Mouse (Mus musculus) hindbrain, embryonic 14.5 days (tissue): ENCODE results near the gene Thra. TPM values are rescaled to one million over a fixed set of nuclear protein-coding genes. Genes with fewer than 3 reads are reported as not detected.

ENCODE experiments used
- ATAC-seq: fragments of 200-750 bp; cut with Nextera tagmentation; 2 replicates; pipeline ENCODE4 v1.8.0; 2017; ENCODE audit warnings: moderate number of reproducible peaks, mild to moderate bottlenecking, moderate TSS enrichment, moderate library complexity; ENCODE audit not compliant: low FRiP score
- DNase-seq: peaks from one replicate; pipeline ENCODE4 v3.0.0-alpha.2; 2015; ENCODE audit warnings: low spot score
- H3K27ac ChIP-seq: fragments of 300-500 bp; sonication (generic); 2 replicates; pipeline ENCODE4 v1.5.1; 2014; ENCODE audit warnings: mild to moderate bottlenecking, moderate library complexity
- H3K27me3 ChIP-seq: fragments of 300-500 bp; sonication (generic); 2 replicates; pipeline ENCODE4 v1.6.1; 2014; ENCODE audit warnings: mild to moderate bottlenecking, low read length, mixed read lengths; ENCODE audit not compliant: control insufficient read depth, insufficient read depth
- H3K36me3 ChIP-seq: fragments of 300-500 bp; sonication (generic); replicated peaks from 2 replicates; pipeline ENCODE4 v1.6.1; 2014; ENCODE audit not compliant: control insufficient read depth, insufficient read depth
- H3K4me1 ChIP-seq: fragments of 300-500 bp; sonication (generic); replicated peaks from 2 replicates; pipeline ENCODE4 v1.6.1; 2014; ENCODE audit warnings: antibody characterized with exemption, low read length, mixed read lengths; ENCODE audit not compliant: control insufficient read depth, insufficient read depth
- H3K4me2 ChIP-seq: fragments of 300-500 bp; sonication (generic); replicated peaks from 2 replicates; pipeline ENCODE4 v1.6.1; 2014; ENCODE audit warnings: mild to moderate bottlenecking, moderate library complexity
- H3K4me3 ChIP-seq: fragments of 300-500 bp; sonication (generic); replicated peaks from 2 replicates; pipeline ENCODE4 v1.5.1; 2014; ENCODE audit warnings: mild to moderate bottlenecking, low read length
- H3K9ac ChIP-seq: fragments of 300-500 bp; sonication (generic); 2 replicates; pipeline ENCODE4 v1.6.1; 2014
- H3K9me3 ChIP-seq: fragments of 300-500 bp; sonication (generic); 2 replicates; pipeline ENCODE4 v1.6.1; 2016; ENCODE audit warnings: low read length; ENCODE audit not compliant: control insufficient read depth
- WGBS: fragments of 180-500 bp; shearing (Covaris S2); extraction: QIAGEN DNeasy Blood & Tissue Kit; methylation state at CpG from one replicate; pipeline ENCODE4 v1.1.7; 2014; 5-methylcytosine and 5-hydroxymethylcytosine counted together
- polyA plus RNA-seq: library from polyadenylated mRNA; unstranded; fragments of >200 nt; fragmentation: Nextera tagmentation; extraction: Ambion mirVana; gene quantifications from 2 replicates; pipeline ENCODE4 v1.2.1, GENCODE M21; 2014

The Thra gene
- polyA plus RNA-seq, 1 experiment from 2014 or later, result 165 TPM

GRCm38 (mm10) chr11:98755726-98756380 lies 15.4 kb downstream of the Thra start:
- H3K4me1 ChIP-seq, result peaks cover 29% of the 10 kb centered on the region
- H3K9ac ChIP-seq, result no peak overlapping the region
- ATAC-seq (no peak), DNase-seq (no peak)
- no peak overlapping the region for H3K4me2 ChIP-seq
- H3K27ac ChIP-seq, result no peak overlapping the region
- no peaks in the 10 kb centered on the region for H3K9me3 ChIP-seq
- no peak overlapping the region for H3K4me3 ChIP-seq
- 94% methylated on average over 6 of the region's 6 CpGs for WGBS
- H3K36me3 ChIP-seq, result peaks cover 67% of the 10 kb centered on the region
- H3K27me3 ChIP-seq, result no peaks in the 10 kb centered on the region

GRCm38 (mm10) chr11:98756711-98757110 lies 16.3 kb downstream of the Thra start:
- Histone ChIP-seq H3K27me3 (no peaks in the 10 kb centered on the region), H3K4me1 (peaks cover 20% of the 10 kb centered on the region), H3K9ac (no peak overlapping the region), H3K27ac (no peak overlapping the region), H3K9me3 (no peaks in the 10 kb centered on the region), H3K36me3 (peaks cover 76% of the 10 kb centered on the region), H3K4me2 (no peak overlapping the region), H3K4me3 (no peak overlapping the region)
- DNase-seq, result no peak
- no peak for ATAC-seq
- 92% methylated on average over 12 of the region's 12 CpGs for WGBS

GRCm38 (mm10) chr11:98761939-98762338 lies 21.5 kb downstream of the Thra start:
- ATAC-seq (no peak), DNase-seq (no peak)
- H3K4me3 ChIP-seq, result no peak overlapping the region
- peaks cover 17% of the 10 kb centered on the region for H3K4me1 ChIP-seq
- no peak overlapping the region for H3K9ac ChIP-seq
- H3K27me3 ChIP-seq, result no peaks in the 10 kb centered on the region
- no peak overlapping the region for H3K4me2 ChIP-seq
- WGBS, result 95% methylated on average over 4 of the region's 4 CpGs
- no peaks in the 10 kb centered on the region for H3K9me3 ChIP-seq
- no peak overlapping the region for H3K27ac ChIP-seq
- peaks cover 94% of the 10 kb centered on the region for H3K36me3 ChIP-seq

GRCm38 (mm10) chr11:98762756-98763501 lies 22.5 kb downstream of the Thra start:
- H3K36me3 ChIP-seq, result peaks cover 84% of the 10 kb centered on the region
- no peak overlapping the region for H3K27ac ChIP-seq
- no peaks in the 10 kb centered on the region for H3K27me3 ChIP-seq
- peaks cover 27% of the 10 kb centered on the region for H3K4me1 ChIP-seq
- no peak for ATAC-seq
- H3K9ac ChIP-seq, result no peak overlapping the region
- H3K4me2 ChIP-seq, result no peak overlapping the region
- DNase-seq, result no peak
- WGBS, result 71% methylated on average over 17 of the region's 17 CpGs
- H3K9me3 ChIP-seq, result no peaks in the 10 kb centered on the region
- no peak overlapping the region for H3K4me3 ChIP-seq

- ATAC-seq (no peak), DNase-seq (no peak)
- H3K27me3 ChIP-seq, result no peaks in the 10 kb centered on the region
- peaks cover 84% of the 10 kb centered on the region for H3K36me3 ChIP-seq
- no peak overlapping the region for H3K27ac ChIP-seq
- H3K4me1 ChIP-seq, result peaks cover 32% of the 10 kb centered on the region
- no peaks in the 10 kb centered on the region for H3K9me3 ChIP-seq
- no peak overlapping the region for H3K9ac ChIP-seq
- no peak overlapping the region for H3K4me3 ChIP-seq
- no peak overlapping the region for H3K4me2 ChIP-seq
- WGBS, result 90% methylated on average over 8 of the region's 8 CpGs
Measured at GRCm38 (mm10) chr11:98763502-98763861, 23.0 kb downstream of the Thra start.

GRCm38 (mm10) chr11:98764091-98764490 lies 23.7 kb downstream of the Thra start:
- Histone ChIP-seq H3K9ac (no peak overlapping the region), H3K4me3 (no peak overlapping the region), H3K27ac (no peak overlapping the region), H3K36me3 (peaks cover 84% of the 10 kb centered on the region), H3K9me3 (no peaks in the 10 kb centered on the region), H3K4me1 (peaks cover 37% of the 10 kb centered on the region), H3K4me2 (no peak overlapping the region), H3K27me3 (no peaks in the 10 kb centered on the region)
- no peak for ATAC-seq
- DNase-seq, result no peak
- 84% methylated on average over 18 of the region's 18 CpGs for WGBS

GRCm38 (mm10) chr11:98764746-98765145 lies 24.3 kb downstream of the Thra start:
- Histone ChIP-seq H3K36me3 (peaks cover 87% of the 10 kb centered on the region), H3K4me3 (no peak overlapping the region), H3K4me1 (peaks cover 37% of the 10 kb centered on the region), H3K9ac (no peak overlapping the region), H3K9me3 (no peaks in the 10 kb centered on the region), H3K4me2 (no peak overlapping the region), H3K27me3 (no peaks in the 10 kb centered on the region), H3K27ac (no peak overlapping the region)
- ATAC-seq, result no peak
- DNase-seq, result no peak

GRCm38 (mm10) chr11:98765421-98766309 lies 25.2 kb downstream of the Thra start:
- Histone ChIP-seq H3K27ac (peak overlapping the region; percentile 77), H3K4me2 (peak overlapping the region; percentile 12; the same call in 1 of the 2 replicates), H3K4me1 (peaks cover 37% of the 10 kb centered on the region), H3K36me3 (peaks cover 87% of the 10 kb centered on the region), H3K9ac (no peak overlapping the region), H3K27me3 (no peaks in the 10 kb centered on the region), H3K4me3 (no peak overlapping the region), H3K9me3 (no peaks in the 10 kb centered on the region)
- ATAC-seq (peak; percentile 16; the same call in 1 of the 2 replicates), DNase-seq (no peak)
- WGBS, result 33% methylated on average over 9 of the region's 9 CpGs

- Histone ChIP-seq H3K36me3 (peaks cover 87% of the 10 kb centered on the region), H3K9me3 (no peaks in the 10 kb centered on the region), H3K27me3 (no peaks in the 10 kb centered on the region), H3K27ac (peak overlapping the region; percentile 77), H3K4me1 (peaks cover 37% of the 10 kb centered on the region), H3K4me3 (no peak overlapping the region), H3K4me2 (no peak overlapping the region), H3K9ac (peak overlapping the region; percentile 40; the same call in 1 of the 2 replicates)
- ATAC-seq (no peak), DNase-seq (no peak)
- WGBS, result 65% methylated on average over 1 of the region's 2 CpGs
Measured at GRCm38 (mm10) chr11:98766346-98766745, 25.9 kb downstream of the Thra start.
